Mouse (Mus musculus): Measurements from ENCODE around the gene Rpgrip1. TPM values are rescaled to one million over a fixed set of nuclear protein-coding genes. Genes with fewer than 3 reads are reported as not detected.
A peak's percentile ranks its signal among the peaks of the same experiment; 100 is the strongest.

Gene Rpgrip1
- total and polyA plus RNA-seq, 2 experiments from 2014 or later, result 10.9 to 53.7 TPM

GRCm38 (mm10) chr14:52118823-52119608 lies 8.5 kb downstream of the Rpgrip1 start:
- Histone ChIP-seq H3K27ac (peak overlapping the region; percentile 79), H3K27me3 (ENCODE audit: insufficient read depth, low read length) (no peaks in the 10 kb centered on the region), H3K4me2 (ENCODE audit: low read depth, low read length) (peak overlapping the region; percentile 82), H3K36me3 (ENCODE audit: insufficient read depth, low read length) (no peaks in the 10 kb centered on the region), H3K4me3 (ENCODE audit: low read length) (peak overlapping the region; percentile 48), H3K4me1 (ENCODE audit: insufficient read depth, low read length) (no peaks in the 10 kb centered on the region), H3K9ac (replicated peaks; ENCODE audit: low read length) (peak overlapping the region; percentile 71), H3K9me3 (ENCODE audit: low read length) (no peaks in the 10 kb centered on the region)
- peak; percentile 25 for TF ChIP-seq CTCF (IDR thresholded peaks at IDR 0.05; ENCODE audit: low read depth)
- peak; percentile 88 for ATAC-seq
- WGBS, result 2% methylated on average over 35 of the region's 38 CpGs
- DNase-seq (ENCODE audit: low spot score), result peak; percentile 71

GRCm38 (mm10) chr14:52120169-52120568 lies 9.7 kb downstream of the Rpgrip1 start:
- Histone ChIP-seq H3K36me3 (ENCODE audit: insufficient read depth, low read length) (no peaks in the 10 kb centered on the region), H3K4me2 (ENCODE audit: low read depth, low read length) (peak overlapping the region; percentile 82)
- WGBS, result 56% methylated on average over 7 of the region's 7 CpGs

DNA sequence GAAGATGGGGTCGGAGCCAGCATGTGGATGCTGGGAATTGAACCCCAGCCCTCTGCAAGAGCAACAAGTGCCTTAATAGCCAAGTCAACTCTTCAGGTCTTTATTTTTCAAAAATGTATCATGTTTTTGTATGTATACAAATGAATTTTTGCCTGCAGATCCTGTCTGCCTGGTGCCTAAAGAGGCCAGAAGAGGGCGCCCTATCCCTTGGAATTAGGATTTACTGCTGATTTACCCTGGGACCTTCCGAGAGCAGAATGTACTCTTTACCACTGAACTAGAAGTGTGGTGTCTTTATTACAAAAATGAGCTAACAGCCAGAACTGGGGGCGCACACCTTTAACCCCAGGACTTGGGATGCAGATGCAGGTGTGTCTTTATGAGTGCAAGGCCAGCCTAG lies 13.4 kb downstream of the Rpgrip1 start:
- ATAC-seq, result no peak
- 21% methylated on average over 4 of the region's 4 CpGs for WGBS
- no peaks in the 10 kb centered on the region for H3K36me3 ChIP-seq (ENCODE audit: insufficient read depth, low read length)
- no peaks in the 10 kb centered on the region for H3K4me1 ChIP-seq (ENCODE audit: insufficient read depth, low read length)
- H3K9ac ChIP-seq (replicated peaks; ENCODE audit: low read length), result no peak overlapping the region
- no peak overlapping the region for H3K27ac ChIP-seq
- H3K4me3 ChIP-seq (ENCODE audit: low read length), result no peak overlapping the region
- H3K9me3 ChIP-seq (ENCODE audit: low read length), result no peaks in the 10 kb centered on the region
- H3K4me2 ChIP-seq (ENCODE audit: low read depth, low read length), result no peak overlapping the region
- TF ChIP-seq CTCF (IDR thresholded peaks at IDR 0.05; ENCODE audit: low read depth), result peak; percentile 82
- no peaks in the 10 kb centered on the region for H3K27me3 ChIP-seq (ENCODE audit: insufficient read depth, low read length)
- peak; percentile 84 for DNase-seq (ENCODE audit: low spot score)

More at GRCm38 (mm10) chr14:52120169-52120568, 9.7 kb downstream of the Rpgrip1 start:
- no peak for ATAC-seq
- H3K27me3 ChIP-seq (ENCODE audit: insufficient read depth, low read length), result no peaks in the 10 kb centered on the region
- no peak overlapping the region for H3K9ac ChIP-seq (replicated peaks; ENCODE audit: low read length)
- TF ChIP-seq CTCF (IDR thresholded peaks at IDR 0.05; ENCODE audit: low read depth), result no peak
- H3K27ac ChIP-seq, result peak overlapping the region; percentile 36; the same call in 1 of the 2 replicates
- peak overlapping the region; percentile 48; the same call in 1 of the 2 replicates for H3K4me3 ChIP-seq (ENCODE audit: low read length)
- no peaks in the 10 kb centered on the region for H3K4me1 ChIP-seq (ENCODE audit: insufficient read depth, low read length)
- no peaks in the 10 kb centered on the region for H3K9me3 ChIP-seq (ENCODE audit: low read length)
- no peak for DNase-seq (ENCODE audit: low spot score)

- no peak overlapping the region for H3K9ac ChIP-seq (replicated peaks; ENCODE audit: low read length)
- DNase-seq (ENCODE audit: low spot score) (no peak), ATAC-seq (no peak)
- H3K27ac ChIP-seq, result no peak overlapping the region
- no peak for TF ChIP-seq CTCF (IDR thresholded peaks at IDR 0.05; ENCODE audit: low read depth)
- H3K4me1 ChIP-seq (ENCODE audit: insufficient read depth, low read length), result no peaks in the 10 kb centered on the region
- H3K27me3 ChIP-seq (ENCODE audit: insufficient read depth, low read length), result no peaks in the 10 kb centered on the region
- H3K9me3 ChIP-seq (ENCODE audit: low read length), result no peaks in the 10 kb centered on the region
- WGBS, result 94% methylated on average over 3 of the region's 3 CpGs
- no peak overlapping the region for H3K4me3 ChIP-seq (ENCODE audit: low read length)
- H3K4me2 ChIP-seq (ENCODE audit: low read depth, low read length), result no peak overlapping the region
- H3K36me3 ChIP-seq (ENCODE audit: insufficient read depth, low read length), result no peaks in the 10 kb centered on the region
Measured at GRCm38 (mm10) chr14:52124636-52125035, 14.1 kb downstream of the Rpgrip1 start.

- ATAC-seq, result no peak
- Histone ChIP-seq H3K27ac (no peak overlapping the region), H3K4me1 (ENCODE audit: insufficient read depth, low read length) (no peaks in the 10 kb centered on the region), H3K4me2 (ENCODE audit: low read depth, low read length) (no peak overlapping the region), H3K4me3 (ENCODE audit: low read length) (no peak overlapping the region), H3K9ac (replicated peaks; ENCODE audit: low read length) (no peak overlapping the region), H3K9me3 (ENCODE audit: low read length) (no peaks in the 10 kb centered on the region), H3K36me3 (ENCODE audit: insufficient read depth, low read length) (no peaks in the 10 kb centered on the region), H3K27me3 (ENCODE audit: insufficient read depth, low read length) (no peaks in the 10 kb centered on the region)
- TF ChIP-seq CTCF (IDR thresholded peaks at IDR 0.05; ENCODE audit: low read depth), result no peak
- no peak for DNase-seq (ENCODE audit: low spot score)
- 74% methylated on average over 5 of the region's 5 CpGs for WGBS
Measured at GRCm38 (mm10) chr14:52133584-52133983, 23.1 kb downstream of the Rpgrip1 start.

DNA sequence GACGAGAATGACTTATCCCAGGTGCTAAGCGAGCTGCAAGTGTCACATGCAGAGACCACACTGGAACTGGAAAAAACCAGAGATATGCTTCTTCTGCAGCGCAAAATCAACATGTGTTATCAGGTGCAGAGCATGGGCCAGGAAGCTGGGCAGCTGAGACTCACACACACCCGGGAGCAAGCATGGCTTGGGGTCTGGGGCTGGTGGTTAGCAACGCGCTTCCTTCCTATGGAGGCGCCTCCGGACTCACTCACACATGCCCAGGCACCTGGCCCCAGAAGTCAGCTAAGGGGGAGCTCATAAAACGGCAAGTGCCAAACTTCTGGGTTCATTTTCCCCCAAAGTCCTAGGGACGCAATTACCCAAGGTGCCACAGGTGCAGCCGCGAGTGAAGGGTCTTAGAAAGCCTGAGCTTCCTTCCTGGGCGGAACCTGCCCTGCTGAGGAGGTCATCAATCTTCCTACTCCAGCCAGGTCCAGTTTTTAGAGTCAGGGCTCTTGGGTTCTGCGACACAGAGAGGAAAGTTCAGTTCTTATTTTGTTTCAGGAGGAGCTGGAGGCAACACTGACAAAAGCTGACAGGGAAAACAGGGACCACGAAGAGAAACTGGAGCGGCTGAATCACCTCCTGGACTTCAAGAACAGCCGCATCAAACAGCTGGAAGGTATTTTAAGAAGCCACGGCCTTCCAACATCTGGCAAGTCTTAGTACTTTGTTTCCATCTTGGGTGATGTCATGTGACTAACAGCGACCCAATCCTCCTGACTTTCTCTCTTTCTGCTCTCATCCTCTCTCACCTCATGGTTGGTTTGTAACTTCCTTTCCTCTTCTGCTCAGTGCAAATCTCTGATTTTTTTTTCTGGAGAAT lies 30.3 kb downstream of the Rpgrip1 start:
- 72% methylated on average over 19 of the region's 19 CpGs for WGBS

More for the DNA sequence above, 30.3 kb downstream of the Rpgrip1 start:
- no peak overlapping the region for H3K4me3 ChIP-seq (ENCODE audit: low read length)
- no peaks in the 10 kb centered on the region for H3K36me3 ChIP-seq (ENCODE audit: insufficient read depth, low read length)
- H3K9me3 ChIP-seq (ENCODE audit: low read length), result no peaks in the 10 kb centered on the region
- ATAC-seq (no peak), DNase-seq (ENCODE audit: low spot score) (no peak)
- H3K27me3 ChIP-seq (ENCODE audit: insufficient read depth, low read length), result no peaks in the 10 kb centered on the region
- no peaks in the 10 kb centered on the region for H3K4me1 ChIP-seq (ENCODE audit: insufficient read depth, low read length)
- no peak for TF ChIP-seq CTCF (IDR thresholded peaks at IDR 0.05; ENCODE audit: low read depth)
- H3K9ac ChIP-seq (replicated peaks; ENCODE audit: low read length), result no peak overlapping the region
- no peak overlapping the region for H3K4me2 ChIP-seq (ENCODE audit: low read depth, low read length)
- no peak overlapping the region for H3K27ac ChIP-seq

Data from hindbrain, postnatal 0 days (tissue).